Mouse (Mus musculus) lung, embryonic 16.5 days (tissue): Measurements from ENCODE around the gene Arhgef25. TPM values are rescaled to one million over a fixed set of nuclear protein-coding genes. Genes with fewer than 3 reads are reported as not detected.

ENCODE experiments used
- ATAC-seq: fragments of 200-750 bp; cut with Nextera tagmentation; 2 replicates; pipeline ENCODE4 v1.8.0; 2017; ENCODE audit warnings: low read depth, mild to moderate bottlenecking, moderate library complexity
- H3K27ac ChIP-seq: fragments of 300-500 bp; sonication (generic); 2 replicates; pipeline ENCODE4 v1.5.1; 2014; ENCODE audit warnings: mild to moderate bottlenecking, control low read depth, low read length
- H3K27me3 ChIP-seq: fragments of 300-500 bp; sonication (generic); 2 replicates; pipeline ENCODE4 v1.6.1; 2014; ENCODE audit warnings: low read depth, low read length, mixed read lengths; ENCODE audit not compliant: control insufficient read depth, insufficient read depth
- H3K36me3 ChIP-seq: fragments of 300-500 bp; sonication (generic); 2 replicates; pipeline ENCODE4 v1.6.1; 2014; ENCODE audit warnings: low read length; ENCODE audit not compliant: control insufficient read depth, insufficient read depth
- H3K4me1 ChIP-seq: fragments of 300-500 bp; sonication (generic); replicated peaks from 2 replicates; pipeline ENCODE4 v1.6.1; 2014; ENCODE audit warnings: low read length, mixed read lengths; ENCODE audit not compliant: control insufficient read depth, insufficient read depth
- H3K4me2 ChIP-seq: fragments of 300-500 bp; sonication (generic); 2 replicates; pipeline ENCODE4 v1.6.1; 2014; ENCODE audit warnings: low read depth, low read length, control low read depth
- H3K4me3 ChIP-seq: fragments of 300-500 bp; sonication (generic); 2 replicates; pipeline ENCODE4 v1.5.1; 2014; ENCODE audit warnings: mild to moderate bottlenecking, low read length, control low read depth
- H3K9ac ChIP-seq: fragments of 300-500 bp; sonication (generic); 2 replicates; pipeline ENCODE4 v1.6.1; 2014; ENCODE audit warnings: low read length, control low read depth
- H3K9me3 ChIP-seq: fragments of 300-500 bp; sonication (generic); 2 replicates; pipeline ENCODE4 v1.6.1; 2016; ENCODE audit warnings: low read length; ENCODE audit not compliant: control insufficient read depth
- WGBS: fragments of 180-500 bp; shearing (Covaris S2); extraction: QIAGEN DNeasy Blood & Tissue Kit; methylation state at CpG from one replicate; pipeline ENCODE4 v1.1.7; 2014; 5-methylcytosine and 5-hydroxymethylcytosine counted together
- polyA plus RNA-seq: library from polyadenylated mRNA; unstranded; fragments of >200 nt; fragmentation: Nextera tagmentation; extraction: Ambion mirVana; gene quantifications from 2 replicates; pipeline ENCODE4 v1.2.1, GENCODE M21; 2015

Gene Arhgef25
- polyA plus RNA-seq, 1 experiment from 2014 or later: 60.3 TPM

- Histone ChIP-seq H3K9me3 (0 out of 2 replicates have a peak, but pooled peaks cover 3% of the 10 kb centered on the region), H3K27me3 (peaks cover 17% of the 10 kb centered on the region), H3K36me3 (peaks cover 7% of the 10 kb centered on the region), H3K4me3 (no peak overlapping the region), H3K27ac (no peak overlapping the region), H3K4me1 (peaks cover 20% of the 10 kb centered on the region), H3K9ac (no peak overlapping the region), H3K4me2 (no peak overlapping the region)
- WGBS: 69% methylated on average over 9 of the region's 9 CpGs
- ATAC-seq: no peak
Measured at GRCm38 (mm10) chr10:127185101-127185500, 4.8 kb downstream of the Arhgef25 start.

GRCm38 (mm10) chr10:127183759-127184158 lies 6.1 kb downstream of the Arhgef25 start:
- H3K9me3 ChIP-seq: 0 out of 2 replicates have a peak, but pooled peaks cover 3% of the 10 kb centered on the region
- 28% methylated on average over 20 of the region's 20 CpGs for WGBS
- H3K27me3 ChIP-seq: peaks cover 31% of the 10 kb centered on the region
- no peak overlapping the region for H3K27ac ChIP-seq
- ATAC-seq: no peak
- peaks cover 7% of the 10 kb centered on the region for H3K36me3 ChIP-seq
- H3K4me1 ChIP-seq: peaks cover 8% of the 10 kb centered on the region
- no peak overlapping the region for H3K4me3 ChIP-seq
- H3K9ac ChIP-seq: no peak overlapping the region
- peak overlapping the region; percentile 21; the same call in 1 of the 2 replicates for H3K4me2 ChIP-seq

DNA sequence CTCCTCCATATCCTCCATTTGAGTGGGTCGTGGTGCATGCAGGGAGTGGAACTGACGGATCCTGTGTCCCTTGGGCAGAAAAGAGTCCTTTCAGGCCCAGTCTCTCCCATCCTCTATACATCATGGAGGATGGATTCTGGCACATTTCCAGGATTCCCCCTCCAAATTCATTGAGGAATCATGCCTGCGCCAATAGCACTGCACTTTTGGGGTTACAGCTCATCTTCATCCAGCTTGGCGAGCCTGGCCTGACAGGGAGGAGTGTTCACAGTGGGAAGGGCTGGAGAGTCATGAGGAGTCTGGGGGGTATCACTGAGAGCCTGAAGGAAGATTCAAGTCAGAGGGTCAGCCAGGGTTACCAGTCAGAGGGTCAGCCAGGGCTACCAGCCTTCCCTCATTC lies 7.3 kb downstream of the Arhgef25 start:
- WGBS: 77% methylated on average over 4 of the region's 4 CpGs
- ATAC-seq: no peak
- Histone ChIP-seq H3K9me3 (0 out of 2 replicates have a peak, but pooled peaks cover 3% of the 10 kb centered on the region), H3K4me1 (peaks cover 12% of the 10 kb centered on the region), H3K27ac (no peak overlapping the region), H3K4me2 (no peak overlapping the region), H3K36me3 (peaks cover 7% of the 10 kb centered on the region), H3K4me3 (no peak overlapping the region), H3K9ac (no peak overlapping the region), H3K27me3 (peaks cover 41% of the 10 kb centered on the region)

GRCm38 (mm10) chr10:127181566-127181965 lies 8.3 kb downstream of the Arhgef25 start:
- no peak for ATAC-seq
- Histone ChIP-seq H3K4me2 (no peak overlapping the region), H3K27me3 (peaks cover 49% of the 10 kb centered on the region), H3K4me3 (no peak overlapping the region), H3K27ac (no peak overlapping the region), H3K9ac (no peak overlapping the region), H3K9me3 (0 out of 2 replicates have a peak, but pooled peaks cover 1% of the 10 kb centered on the region), H3K36me3 (peaks cover 2% of the 10 kb centered on the region), H3K4me1 (peaks cover 12% of the 10 kb centered on the region)
- 53% methylated on average over 6 of the region's 6 CpGs for WGBS

DNA sequence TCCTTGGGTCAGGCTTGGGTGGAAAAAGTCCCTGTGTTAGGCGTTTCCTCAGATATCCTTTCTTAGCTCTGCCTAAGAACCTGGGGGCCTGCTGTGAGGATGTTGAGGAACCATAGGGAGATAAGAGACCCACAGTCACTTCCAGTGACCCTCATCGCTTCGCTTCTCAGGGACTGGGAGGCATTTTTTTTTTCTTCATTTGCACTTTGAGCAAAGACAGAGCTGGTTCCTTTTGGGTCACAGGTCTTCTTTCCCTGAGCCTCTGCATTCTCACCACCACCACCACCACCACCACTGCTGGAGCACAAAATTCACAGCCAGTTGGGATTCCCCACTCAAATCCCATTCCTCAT lies 9.2 kb downstream of the Arhgef25 start:
- Histone ChIP-seq H3K4me1 (peaks cover 12% of the 10 kb centered on the region), H3K4me2 (no peak overlapping the region; the same call in 1 of the 2 replicates), H3K27me3 (peaks cover 56% of the 10 kb centered on the region), H3K9me3 (no peaks in the 10 kb centered on the region), H3K36me3 (no peaks in the 10 kb centered on the region), H3K27ac (no peak overlapping the region), H3K4me3 (no peak overlapping the region), H3K9ac (no peak overlapping the region)
- no peak for ATAC-seq
- 32% methylated on average over 3 of the region's 3 CpGs for WGBS

DNA sequence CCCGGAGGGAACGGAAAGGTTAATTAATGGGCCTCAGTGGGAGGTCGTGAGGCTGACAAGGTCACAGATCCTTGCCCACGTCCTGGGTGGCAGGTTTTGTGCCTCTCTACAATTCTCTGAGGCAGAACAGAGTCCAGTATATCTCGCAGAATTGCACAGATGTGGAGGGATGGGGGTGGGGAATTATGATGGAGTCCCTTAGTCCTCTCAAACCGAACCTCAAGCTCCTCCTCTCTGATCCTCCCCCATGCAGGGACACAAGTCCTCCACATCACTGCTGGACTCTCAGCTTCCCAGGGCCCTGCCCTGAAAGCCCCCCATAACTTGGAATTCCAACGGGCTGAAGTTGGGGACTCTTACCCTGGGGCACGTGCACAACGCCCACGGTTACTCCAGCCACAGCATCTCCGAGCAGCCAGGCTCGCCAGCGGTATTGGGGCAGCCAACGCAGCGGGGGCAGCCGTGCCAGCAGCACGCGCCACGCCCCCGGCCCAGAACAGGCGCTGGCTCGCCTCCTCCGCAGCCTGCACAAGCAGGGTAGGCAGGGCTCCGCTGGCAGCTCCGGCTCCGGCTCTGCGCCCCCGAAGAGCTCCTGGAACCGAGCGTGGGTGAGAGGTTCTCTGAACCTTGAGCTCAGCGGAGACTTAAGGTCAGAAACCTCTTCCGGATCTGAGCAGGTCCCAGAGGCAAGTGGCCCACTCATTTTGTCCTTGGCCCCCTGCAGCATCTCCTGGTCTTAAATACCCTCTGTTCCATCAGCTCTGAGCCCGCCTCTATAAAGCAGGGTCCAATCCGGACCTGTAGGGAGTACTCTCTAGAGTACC lies 9.8 kb downstream of the Arhgef25 start, which contains the start of gene Slc26a10:
Gene Slc26a10, minus strand, starts transcription at position 775 of the 824 bp plus-strand sequence.
- 2% methylated on average over 34 of the region's 34 CpGs for WGBS
- peaks cover 12% of the 10 kb centered on the region for H3K4me1 ChIP-seq
- no peaks in the 10 kb centered on the region for H3K9me3 ChIP-seq
- H3K27me3 ChIP-seq: peaks cover 55% of the 10 kb centered on the region
- peak; percentile 27; the same call in 1 of the 2 replicates for ATAC-seq
- H3K4me2 ChIP-seq: peak within 1 kb of the TSS; percentile 42
- H3K36me3 ChIP-seq: no peaks in the 10 kb centered on the region
- no peak within 1 kb of the TSS for H3K27ac ChIP-seq
- H3K9ac ChIP-seq: peak within 1 kb of the TSS; percentile 26; the same call in 1 of the 2 replicates
- H3K4me3 ChIP-seq: peak within 1 kb of the TSS; percentile 24; the same call in 1 of the 2 replicates

- Histone ChIP-seq H3K4me2 (peak overlapping the region; percentile 60), H3K27ac (no peak overlapping the region), H3K9me3 (no peaks in the 10 kb centered on the region), H3K4me3 (peak overlapping the region; percentile 41), H3K9ac (no peak overlapping the region; the same call in 1 of the 2 replicates), H3K27me3 (peaks cover 53% of the 10 kb centered on the region), H3K36me3 (no peaks in the 10 kb centered on the region), H3K4me1 (peaks cover 12% of the 10 kb centered on the region)
- WGBS: 7% methylated on average over 41 of the region's 41 CpGs
- ATAC-seq: no peak
Measured at GRCm38 (mm10) chr10:127178286-127179027, 11.4 kb downstream of the Arhgef25 start.

DNA sequence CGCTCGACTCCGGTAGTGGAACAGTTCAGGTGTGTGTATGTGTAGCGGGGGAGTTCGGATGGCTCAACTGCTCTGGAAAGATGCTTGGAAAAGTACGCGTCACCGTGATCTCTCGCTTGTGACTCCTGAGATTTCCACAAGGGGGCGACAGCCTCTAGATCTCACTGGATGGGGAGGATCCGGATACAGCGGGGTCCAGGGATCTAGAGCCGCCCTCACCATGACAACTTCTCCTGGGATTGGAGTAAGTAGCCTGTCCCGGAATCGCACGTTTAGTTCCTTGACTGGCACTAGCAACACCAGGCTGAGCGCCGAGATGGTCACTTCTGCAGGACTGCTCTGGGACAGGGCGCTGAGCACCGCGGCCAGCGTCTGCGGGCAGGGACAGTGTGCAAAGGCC lies 12.2 kb downstream of the Arhgef25 start:
- peak overlapping the region; percentile 60 for H3K4me2 ChIP-seq
- peaks cover 53% of the 10 kb centered on the region for H3K27me3 ChIP-seq
- ATAC-seq: peak; percentile 57
- H3K27ac ChIP-seq: no peak overlapping the region
- H3K4me1 ChIP-seq: peaks cover 12% of the 10 kb centered on the region
- WGBS: 3% methylated on average over 23 of the region's 23 CpGs
- peak overlapping the region; percentile 41 for H3K4me3 ChIP-seq
- H3K9me3 ChIP-seq: no peaks in the 10 kb centered on the region
- H3K9ac ChIP-seq: no peak overlapping the region; the same call in 1 of the 2 replicates
- no peaks in the 10 kb centered on the region for H3K36me3 ChIP-seq

DNA sequence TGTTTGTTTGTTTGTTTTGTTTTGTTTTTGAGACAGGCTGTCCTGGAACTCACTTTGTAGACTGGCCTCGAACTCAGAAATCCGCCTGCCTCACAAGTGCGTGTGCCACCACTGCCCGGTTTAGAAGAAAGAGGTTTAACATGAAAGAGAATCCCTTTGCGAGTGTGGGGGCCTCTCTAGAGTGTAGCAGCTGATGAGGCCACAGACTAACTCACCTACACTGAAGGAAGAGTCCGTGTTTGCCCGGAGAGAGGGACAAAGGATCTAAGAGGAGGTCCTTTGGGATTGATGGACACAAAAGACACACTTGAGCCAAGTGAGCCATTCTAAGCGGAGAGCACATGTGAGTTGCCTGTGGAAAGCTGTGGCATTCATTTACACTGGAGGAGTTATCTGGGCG lies 12.6 kb downstream of the Arhgef25 start:
- H3K27ac ChIP-seq: no peak overlapping the region
- H3K4me1 ChIP-seq: peaks cover 12% of the 10 kb centered on the region
- ATAC-seq: no peak
- no peak overlapping the region; the same call in 1 of the 2 replicates for H3K4me3 ChIP-seq
- no peak overlapping the region for H3K4me2 ChIP-seq
- no peak overlapping the region for H3K9ac ChIP-seq
- H3K9me3 ChIP-seq: no peaks in the 10 kb centered on the region
- no peaks in the 10 kb centered on the region for H3K36me3 ChIP-seq
- WGBS: 15% methylated on average over 9 of the region's 9 CpGs
- peaks cover 53% of the 10 kb centered on the region for H3K27me3 ChIP-seq
